Mouse (Mus musculus) CH12.LX (cell line): ENCODE measurements at regions not wholly inside any gene's neighbourhood (a gene's known extent, or its start where the extent isn't known, plus 50 kb on each side); places are given as distances from the start of the nearest gene placed in this dataset.

Source experiments
- DNase-seq: peaks from one replicate; pipeline ENCODE4 v3.0.0-alpha.2; 2013; ENCODE audit errors: extremely low read depth
- H3K27ac ChIP-seq: 2 replicates; pipeline ENCODE4 v1.5.1; 2012; ENCODE audit warnings: low read depth, mild to moderate bottlenecking, control low read depth, moderate library complexity; ENCODE audit not compliant: insufficient read depth
- H3K27me3 ChIP-seq: replicated peaks from 2 replicates; pipeline ENCODE3; 2012; ENCODE audit warnings: inconsistent platforms
- H3K36me3 ChIP-seq, 2 experiments: replicated peaks in 1 of 2; 2 replicates each; pipeline versions ENCODE3 to v1.6.1; 2012; ENCODE audit warnings: inconsistent platforms in 1 of 2, low read length in 1 of 2, mild to moderate bottlenecking in 1 of 2, mixed read lengths in 1 of 2, moderate library complexity in 1 of 2; ENCODE audit not compliant: control insufficient read depth in 1 of 2, insufficient read depth in 1 of 2
- H3K4me1 ChIP-seq, 2 experiments: 2 replicates each; pipeline ENCODE4 v1.6.1; 2012; ENCODE audit warnings: inconsistent platforms in 1 of 2, moderate library complexity in 1 of 2; ENCODE audit not compliant: insufficient read depth in 2 of 2, control insufficient read depth in 1 of 2
- H3K4me2 ChIP-seq: 2 replicates; pipeline ENCODE4 v1.6.1; 2012; ENCODE audit warnings: low read depth, mild to moderate bottlenecking, control low read depth; ENCODE audit not compliant: poor library complexity, insufficient read depth, severe bottlenecking
- H3K4me3 ChIP-seq, 3 experiments: fragments of 150-350 bp in 1 of 3; sonication (generic) in 1 of 3; replicated peaks in 1 of 3; 2 replicates each; pipeline versions ENCODE3 to v1.5.1; 2011 to 2012; ENCODE audit warnings: low read depth in 2 of 3, low read length in 2 of 3, mild to moderate bottlenecking in 2 of 3, moderate library complexity in 2 of 3, control low read depth in 1 of 3, improper control_type of control experiment in 1 of 3, inconsistent platforms in 1 of 3, mixed read lengths in 1 of 3; ENCODE audit not compliant: poor library complexity in 1 of 3
- H3K79me2 ChIP-seq: replicated peaks from 2 replicates; pipeline ENCODE4 v1.6.1; 2012; ENCODE audit warnings: mild to moderate bottlenecking, moderate library complexity; ENCODE audit not compliant: control insufficient read depth, poor library complexity, insufficient read depth, severe bottlenecking; ENCODE audit errors: extremely low read depth
- H3K9ac ChIP-seq: 2 replicates; pipeline ENCODE4 v1.6.1; 2012; ENCODE audit warnings: low read depth, mild to moderate bottlenecking, control low read depth, moderate library complexity; ENCODE audit not compliant: insufficient read depth
- H3K9me3 ChIP-seq: replicated peaks from 2 replicates; pipeline ENCODE3; 2012; ENCODE audit warnings: low read length, inconsistent platforms, mixed read lengths
- BHLHE40 ChIP-seq: IDR thresholded peaks from 2 replicates; pipeline ENCODE4 v1.6.1; 2011; ENCODE audit warnings: mild to moderate bottlenecking, low read depth, low read length, improper control_type of control experiment
- CHD1 ChIP-seq: IDR thresholded peaks from 2 replicates; pipeline ENCODE4 v1.6.1; 2012; ENCODE audit warnings: low read depth, low read length, improper control_type of control experiment, inconsistent platforms
- CHD2 ChIP-seq: IDR thresholded peaks from 2 replicates; pipeline ENCODE4 v1.6.1; 2011; ENCODE audit warnings: low read length, improper control_type of control experiment
- CTCF ChIP-seq, 2 experiments: IDR thresholded peaks in 1 of 2; conservative IDR thresholded peaks in 1 of 2; 2 replicates each; pipeline ENCODE4 v1.5.1; 2011 to 2012; ENCODE audit warnings: low read depth in 2 of 2, low read length in 2 of 2, improper control_type of control experiment in 1 of 2, inconsistent platforms in 1 of 2, mild to moderate bottlenecking in 1 of 2, moderate library complexity in 1 of 2
- JUN ChIP-seq: IDR thresholded peaks from 2 replicates; pipeline ENCODE4 v1.6.1; 2011; ENCODE audit warnings: low read depth, mild to moderate bottlenecking, low read length, improper control_type of control experiment, moderate library complexity; ENCODE audit not compliant: insufficient read depth
- JUND ChIP-seq: conservative IDR thresholded peaks from 2 replicates; pipeline ENCODE4 v1.6.1; 2011; ENCODE audit warnings: low read depth, low read length, improper control_type of control experiment
- KAT2A ChIP-seq: IDR thresholded peaks from 2 replicates; pipeline ENCODE4 v1.6.1; 2012; ENCODE audit warnings: low read length, improper control_type of control experiment, inconsistent platforms; ENCODE audit not compliant: insufficient replicate concordance
- MAZ ChIP-seq: IDR thresholded peaks from 2 replicates; pipeline ENCODE4 v1.6.1; 2012; ENCODE audit warnings: low read depth, mild to moderate bottlenecking, inconsistent platforms, low read length, improper control_type of control experiment, moderate library complexity
- MEF2A ChIP-seq: IDR thresholded peaks from 2 replicates; pipeline ENCODE4 v1.6.1; 2014; ENCODE audit warnings: low read depth, mild to moderate bottlenecking, inconsistent platforms, low read length, improper control_type of control experiment, borderline replicate concordance
- NELFE ChIP-seq: IDR thresholded peaks from 2 replicates; pipeline ENCODE4 v1.6.1; 2011; ENCODE audit warnings: low read depth, low read length, improper control_type of control experiment
- PAX5 ChIP-seq: IDR thresholded peaks from 2 replicates; pipeline ENCODE4 v1.6.1; 2012; ENCODE audit warnings: low read length, inconsistent platforms, mixed read lengths
- POLR2A ChIP-seq: IDR thresholded peaks from 2 replicates; pipeline ENCODE4 v1.6.1; 2011; ENCODE audit warnings: low read depth, mild to moderate bottlenecking, improper control_type of control experiment, low read length
- POLR2AphosphoS2 ChIP-seq: IDR thresholded peaks from 2 replicates; pipeline ENCODE4 v1.6.1; 2011; ENCODE audit warnings: low read depth, low read length, improper control_type of control experiment
- SIN3A ChIP-seq: IDR thresholded peaks from 2 replicates; pipeline ENCODE4 v1.6.1; 2012; ENCODE audit warnings: low read length, improper control_type of control experiment, inconsistent platforms
- TBP ChIP-seq: conservative IDR thresholded peaks from 2 replicates; pipeline ENCODE4 v1.6.1; 2011; ENCODE audit warnings: low read depth, low read length, improper control_type of control experiment
- UBTF ChIP-seq: IDR thresholded peaks from 2 replicates; pipeline ENCODE4 v1.6.1; 2012; ENCODE audit warnings: low read depth, mild to moderate bottlenecking, inconsistent platforms, low read length, improper control_type of control experiment, moderate library complexity
- USF1 ChIP-seq: IDR thresholded peaks from 2 replicates; pipeline ENCODE4 v1.6.1; 2014; ENCODE audit warnings: low read depth, mild to moderate bottlenecking, inconsistent platforms, low read length, improper control_type of control experiment
- ZC3H11A ChIP-seq: IDR thresholded peaks from 2 replicates; pipeline ENCODE4 v1.6.1; 2012; ENCODE audit warnings: low read depth, mild to moderate bottlenecking, inconsistent platforms, low read length, improper control_type of control experiment
- dilution Hi-C: fragments of 300-500 bp; cut with MboI; formaldehyde crosslinking; loops from 2 replicates; pipeline ENCODE4 v1.14.3; 2020; ENCODE audit warnings: low sequenced_read_pairs; ENCODE audit not compliant: extremely low pct_unique_long_range_greater_than_20kb, extremely low pct_ligation_motif_present
- in situ Hi-C: fragments of 300-500 bp; cut with MboI; formaldehyde crosslinking; loops from 3 replicates; pipeline ENCODE4 v1.14.3; 2019; ENCODE audit warnings: low sequenced_read_pairs, low pct_ligation_motif_present, low pct_unique_long_range_greater_than_20kb, mixed read lengths

GRCm38 (mm10) chr10:119015311-119016055 lies 145.5 kb upstream of the Dyrk2 start:
- H3K9ac ChIP-seq = no peak overlapping the region
- H3K4me2 ChIP-seq = no peak overlapping the region
- H3K79me2 ChIP-seq = no peaks in the 10 kb centered on the region
- no peaks in the 10 kb centered on the region for H3K27me3 ChIP-seq
- no peak for DNase-seq
- dilution Hi-C loops = no loop called here
- H3K9me3 ChIP-seq = no peaks in the 10 kb centered on the region
- TF ChIP-seq UBTF (no peak), MEF2A (no peak), USF1 (no peak), KAT2A (no peak), JUND (no peak)
- no peak overlapping the region for H3K4me3 ChIP-seq
- no peak overlapping the region for H3K27ac ChIP-seq
- H3K4me1 ChIP-seq = no peaks in the 10 kb centered on the region
- in situ Hi-C loops = no loop called here
- H3K36me3 ChIP-seq = no peaks in the 10 kb centered on the region

GRCm38 (mm10) chr10:119014731-119015130 lies 144.7 kb upstream of the Dyrk2 start:
- no peaks in the 10 kb centered on the region for H3K36me3 ChIP-seq
- H3K9me3 ChIP-seq = no peaks in the 10 kb centered on the region
- TF ChIP-seq MEF2A (no peak), POLR2A (no peak), NELFE (no peak), BHLHE40 (no peak), SIN3A (no peak), MAZ (no peak), CHD1 (no peak), KAT2A (no peak), CTCF (conservative IDR thresholded peaks at IDR 0.05 in 1 of 2, IDR thresholded peaks at IDR 0.05 in 1 of 2; ENCODE audit: low read depth in 2 of 2, low read length in 2 of 2) (no peak), PAX5 (no peak), CHD2 (no peak)
- no peaks in the 10 kb centered on the region for H3K4me1 ChIP-seq
- in situ Hi-C loops (no loop called here), dilution Hi-C loops (no loop called here)
- H3K9ac ChIP-seq = no peak overlapping the region
- DNase-seq = no peak
- no peaks in the 10 kb centered on the region for H3K79me2 ChIP-seq
- no peaks in the 10 kb centered on the region for H3K27me3 ChIP-seq
- H3K27ac ChIP-seq = no peak overlapping the region
- H3K4me2 ChIP-seq = no peak overlapping the region
- no peak overlapping the region for H3K4me3 ChIP-seq

GRCm38 (mm10) chr10:119013758-119014157 lies 143.7 kb upstream of the Dyrk2 start:
- no peak overlapping the region for H3K27ac ChIP-seq
- no peaks in the 10 kb centered on the region for H3K4me1 ChIP-seq
- DNase-seq = no peak
- in situ Hi-C loops = no loop called here
- no peaks in the 10 kb centered on the region for H3K36me3 ChIP-seq
- H3K9ac ChIP-seq = no peak overlapping the region
- H3K79me2 ChIP-seq = no peaks in the 10 kb centered on the region
- TF ChIP-seq TBP = no peak
- TF ChIP-seq JUN = no peak
- no peak for TF ChIP-seq ZC3H11A
- no peak for TF ChIP-seq USF1
- no peak for TF ChIP-seq POLR2AphosphoS2
- no peak for TF ChIP-seq POLR2A
- TF ChIP-seq MEF2A = no peak
- no peak for TF ChIP-seq JUND
- H3K4me3 ChIP-seq = no peak overlapping the region
- no peaks in the 10 kb centered on the region for H3K9me3 ChIP-seq
- no peaks in the 10 kb centered on the region for H3K27me3 ChIP-seq
- dilution Hi-C loops = no loop called here
- H3K4me2 ChIP-seq = no peak overlapping the region
